Mouse (Mus musculus): Measurements from ENCODE around the gene Qpct. TPM values are rescaled to one million over a fixed set of nuclear protein-coding genes. Genes with fewer than 3 reads are reported as not detected.

The Qpct gene
- 3.9 and 4.4 TPM in 2 replicates for total RNA-seq (2023)

DNA sequence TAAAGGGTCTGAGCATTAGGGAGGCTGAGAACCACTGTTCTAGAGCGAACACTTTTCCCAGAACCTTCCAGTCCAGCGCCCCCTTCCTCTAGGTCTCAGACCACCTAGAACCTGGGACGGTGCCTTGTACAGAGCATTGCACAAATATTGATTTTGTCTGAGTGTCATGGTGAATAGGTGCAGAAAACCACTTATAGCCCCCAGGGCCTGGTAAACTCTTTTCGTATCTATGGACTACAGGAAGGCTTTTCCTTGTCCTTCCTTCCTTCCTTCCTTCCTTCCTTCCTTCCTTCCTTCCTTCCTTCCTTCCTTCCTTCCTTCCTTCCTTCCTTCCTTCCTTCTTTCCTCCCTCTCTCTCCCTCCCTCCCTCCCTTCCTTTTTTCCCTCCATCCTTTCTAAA lies at the start of gene Qpct:
TSS of gene Qpct (plus strand) at position 301 of the 400 bp plus-strand sequence.

DNA sequence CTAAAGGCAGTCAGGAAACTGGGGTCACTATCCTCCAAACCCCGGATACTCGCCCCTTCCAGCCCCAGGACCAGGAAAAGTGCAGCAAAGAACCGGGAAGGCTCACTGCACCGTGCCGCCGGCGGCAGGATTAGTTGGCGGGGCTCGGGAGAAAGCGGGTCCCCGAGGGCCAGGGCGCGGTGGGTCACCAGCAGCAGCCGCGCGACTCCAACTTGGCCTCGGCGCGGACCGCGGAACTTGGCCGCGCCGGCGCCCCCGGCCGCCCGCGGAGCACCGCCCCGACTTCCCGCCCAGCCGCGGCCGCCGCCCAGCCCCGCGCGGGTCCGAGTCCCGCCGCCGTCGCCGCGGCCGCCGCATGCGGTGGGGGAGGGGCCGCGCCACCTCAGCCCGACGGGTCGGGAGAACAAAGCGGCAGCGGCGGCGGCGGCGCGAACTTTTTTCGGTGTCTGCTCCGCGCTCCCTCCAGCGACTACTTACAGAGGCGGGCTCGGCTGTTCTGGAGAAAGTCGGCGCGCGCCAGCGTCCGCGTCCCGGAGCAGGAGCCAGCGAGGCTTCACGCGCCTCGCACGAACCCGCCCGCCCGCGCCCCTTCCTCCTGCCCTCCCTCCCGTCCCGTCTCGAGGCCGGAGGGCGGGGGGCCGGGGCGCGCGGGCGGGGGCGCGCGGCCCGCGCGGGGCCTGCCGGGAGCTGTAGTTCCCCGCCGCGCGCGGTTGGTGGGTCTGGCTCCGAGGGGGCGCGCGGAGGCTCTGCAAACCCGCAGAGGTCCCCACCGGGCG lies 31.3 kb upstream of the Qpct start, which contains the start of gene Prkd3:
TSS of gene Prkd3 (minus strand) at position 609 of the 776 bp plus-strand sequence.

Other genes with a start within 250 kb of the Qpct start
- 18.8 and 20.3 TPM in 2 replicates for gene Heatr5b, start 216.5 kb upstream of the Qpct start, total RNA-seq (2023)
- gene Gpatch11, start 216.3 kb upstream of the Qpct start, total RNA-seq (2023), result 19.6 and 38.9 TPM in 2 replicates
- gene Eif2ak2, start 169.3 kb upstream of the Qpct start, total RNA-seq (2023), result 22.5 and 26.7 TPM in 2 replicates
- not detected in 2 replicates for gene Sult6b1, start 144.9 kb upstream of the Qpct start, total RNA-seq (2023)
- 6.3 and 6.7 TPM in 2 replicates for gene Cebpzos, start 135.4 kb upstream of the Qpct start, total RNA-seq (2023)
- 110 and 125 TPM in 2 replicates for gene Cebpz, start 114.8 kb upstream of the Qpct start, total RNA-seq (2023)
- gene Ndufaf7, start 114.8 kb upstream of the Qpct start, total RNA-seq (2023), result 22.6 and 32.3 TPM in 2 replicates
- gene Prkd3, start 31.1 kb upstream of the Qpct start, total RNA-seq (2023), result 44.6 and 51.5 TPM in 2 replicates

All from neutrophil, adult 65 days (primary cell).